Mouse (Mus musculus) urinary bladder, adult 2 months (tissue): ENCODE measurements around the gene Kremen1. TPM values are rescaled to one million over a fixed set of nuclear protein-coding genes. Genes with fewer than 3 reads are reported as not detected.

Experiments used
- DNase-seq: peaks from one replicate; pipeline ENCODE4 v3.0.0; 2022; ENCODE audit warnings: low spot score
- polyA plus RNA-seq: library from polyadenylated mRNA; depleted of rRNA; stranded (reverse); fragments of >200 nt; gene quantifications from 2 replicates; pipeline ENCODE4 v1.2.3, GENCODE M21; 2012

The Kremen1 gene
- polyA plus RNA-seq, 1 experiment: 36.7 TPM

GRCm38 (mm10) chr11:5219910-5220447 is 41.4 kb downstream of the Kremen1 start:
- DNase-seq: no peak

- no peak for DNase-seq
Measured at GRCm38 (mm10) chr11:5219371-5219770, 42.0 kb downstream of the Kremen1 start.

- DNase-seq: no peak
Measured at GRCm38 (mm10) chr11:5215401-5216187, 45.8 kb downstream of the Kremen1 start.

DNA sequence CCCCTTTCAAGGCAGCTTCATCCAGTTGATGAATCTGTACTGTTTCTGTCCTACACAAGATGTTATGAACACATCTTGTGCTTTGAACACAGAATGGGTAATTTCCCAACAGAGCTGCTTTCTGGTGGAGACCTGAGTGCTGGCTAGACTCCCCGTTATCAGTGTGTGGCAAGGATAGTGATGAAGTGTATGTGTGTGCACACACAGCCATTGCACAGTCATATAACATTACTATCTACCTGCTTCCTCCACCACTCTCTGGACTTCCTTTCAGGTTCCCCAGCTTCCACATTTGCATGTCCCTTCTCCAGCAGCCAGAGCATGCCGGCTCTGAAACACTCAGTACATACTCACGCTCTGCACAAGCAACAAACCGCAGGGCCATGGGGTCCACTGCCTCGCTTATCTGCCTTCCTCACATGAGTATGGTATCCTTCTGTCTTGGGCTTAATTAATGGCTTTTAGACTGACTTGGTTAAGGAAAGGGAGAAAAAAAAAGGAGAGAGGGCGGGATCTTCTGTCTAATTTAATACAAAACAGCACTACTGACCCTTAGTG is 46.8 kb downstream of the Kremen1 start:
- no peak for DNase-seq

DNA sequence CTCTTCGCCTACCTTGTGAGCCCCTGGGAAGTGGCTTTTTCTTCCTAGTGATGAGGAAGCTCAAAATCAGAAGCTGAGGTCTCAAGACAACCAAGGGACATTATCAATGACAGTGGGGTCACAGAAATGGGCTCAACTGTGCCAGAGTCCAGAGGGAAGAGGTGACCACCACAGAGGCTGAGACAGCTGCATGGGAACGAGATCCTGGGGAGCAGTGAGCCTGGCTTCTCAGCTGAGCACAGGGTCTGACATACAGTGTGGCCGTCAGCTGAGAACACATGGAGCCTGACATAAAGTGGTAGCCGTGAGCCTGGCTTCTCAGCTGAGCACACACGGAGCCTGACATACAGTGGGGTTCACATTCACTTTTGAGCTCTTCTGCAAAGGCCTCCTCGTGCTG is 58.3 kb downstream of the Kremen1 start:
- DNase-seq: no peak

DNA sequence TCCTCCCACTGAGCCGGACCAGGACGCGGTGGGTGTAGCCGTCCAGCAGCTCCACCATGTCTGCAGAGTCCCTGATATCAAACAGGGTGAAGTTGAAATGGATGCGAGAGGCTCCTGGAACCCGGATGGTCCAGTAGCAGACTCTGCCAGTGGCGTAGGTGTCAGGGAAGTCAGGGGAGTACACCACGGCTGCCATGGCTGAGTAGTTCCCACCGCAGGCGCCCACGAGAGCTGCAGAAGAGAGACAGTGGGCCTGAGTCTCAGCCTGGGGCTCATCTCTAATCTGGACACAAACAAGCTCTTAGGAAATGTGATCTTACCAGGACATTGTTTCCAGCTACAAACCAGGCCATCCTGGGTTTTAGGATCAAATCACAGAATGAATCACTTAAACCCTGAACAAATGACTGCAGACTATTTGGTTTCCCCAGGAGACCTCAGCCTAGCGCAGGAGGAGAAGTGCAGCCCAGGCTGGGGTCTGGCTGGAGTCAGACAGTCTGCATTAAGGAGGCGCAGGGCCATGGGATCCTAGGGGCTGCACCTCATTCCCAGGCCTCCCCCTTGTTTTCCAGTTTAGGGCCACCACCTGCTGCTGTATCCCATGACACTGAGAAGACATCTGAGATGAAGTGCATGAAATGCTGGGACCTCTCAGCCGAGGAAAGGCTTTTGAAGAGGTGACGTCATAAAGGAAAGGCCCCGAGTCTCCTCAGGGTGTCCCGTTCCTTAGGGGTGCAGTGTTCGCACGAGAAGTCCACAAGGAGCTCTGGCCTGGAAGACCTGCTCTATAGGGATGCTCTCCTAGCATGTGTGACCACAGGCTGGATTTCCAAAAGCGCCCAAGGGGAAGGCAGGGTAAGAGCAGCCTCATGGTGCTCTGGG is 59.3 kb downstream of the Kremen1 start:
- DNase-seq: no peak

DNA sequence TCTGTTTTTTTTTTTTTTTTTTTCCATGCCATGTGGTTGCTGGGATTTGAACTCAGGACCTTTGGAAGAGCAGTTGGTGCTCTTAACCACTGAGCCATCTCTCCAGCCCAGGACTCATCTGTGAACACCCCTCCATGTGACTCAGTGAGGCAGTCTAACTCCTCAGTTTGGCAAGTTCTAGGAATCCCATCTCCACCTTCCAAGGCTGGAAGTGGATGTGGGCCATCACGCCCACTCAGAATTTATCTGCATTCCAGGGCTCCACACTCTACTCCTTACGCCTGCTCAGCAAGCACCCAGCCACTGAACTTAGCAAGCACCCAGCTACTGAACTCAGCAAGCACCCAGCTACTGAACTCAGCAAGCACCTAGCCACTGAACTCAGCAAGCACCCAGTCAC is 61.5 kb downstream of the Kremen1 start:
- no peak for DNase-seq

DNA sequence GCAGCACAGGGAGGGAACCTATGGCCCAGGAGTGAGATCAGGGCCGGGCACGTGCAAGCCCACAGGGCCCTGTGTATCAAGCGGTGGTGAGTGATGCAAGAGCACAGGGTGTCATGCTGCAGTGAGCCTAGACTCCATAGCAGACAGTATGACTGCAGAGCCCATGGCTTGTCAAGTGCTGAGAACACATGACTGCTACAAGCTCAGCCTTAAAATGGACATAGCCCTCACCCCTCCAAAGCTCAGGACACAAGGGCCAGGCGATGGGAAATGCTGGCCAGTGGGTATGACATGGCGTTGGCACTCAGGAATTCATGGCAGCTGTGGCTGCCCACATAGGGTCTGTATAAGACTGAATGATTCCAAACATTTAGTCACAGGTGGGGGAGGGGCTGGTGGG is 64.3 kb downstream of the Kremen1 start:
- no peak for DNase-seq

- DNase-seq: no peak
Measured at GRCm38 (mm10) chr11:5196583-5196982, 64.8 kb downstream of the Kremen1 start.

DNA sequence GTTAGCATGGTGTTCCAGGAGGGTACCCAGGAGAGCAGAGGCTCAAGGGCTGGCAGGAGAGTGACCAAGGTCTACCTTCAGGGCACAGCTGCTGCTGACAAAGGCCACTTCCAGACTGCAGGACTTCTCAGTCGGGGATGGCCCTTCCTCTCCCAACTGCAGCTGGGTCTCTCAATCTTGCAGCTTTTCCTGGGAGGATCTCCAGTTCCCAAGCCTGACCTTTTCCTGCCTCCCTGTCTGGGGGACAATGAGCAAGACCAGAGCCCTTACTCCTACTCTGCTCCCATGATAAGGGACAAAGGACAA is 67.8 kb downstream of the Kremen1 start:
- no peak for DNase-seq

DNA sequence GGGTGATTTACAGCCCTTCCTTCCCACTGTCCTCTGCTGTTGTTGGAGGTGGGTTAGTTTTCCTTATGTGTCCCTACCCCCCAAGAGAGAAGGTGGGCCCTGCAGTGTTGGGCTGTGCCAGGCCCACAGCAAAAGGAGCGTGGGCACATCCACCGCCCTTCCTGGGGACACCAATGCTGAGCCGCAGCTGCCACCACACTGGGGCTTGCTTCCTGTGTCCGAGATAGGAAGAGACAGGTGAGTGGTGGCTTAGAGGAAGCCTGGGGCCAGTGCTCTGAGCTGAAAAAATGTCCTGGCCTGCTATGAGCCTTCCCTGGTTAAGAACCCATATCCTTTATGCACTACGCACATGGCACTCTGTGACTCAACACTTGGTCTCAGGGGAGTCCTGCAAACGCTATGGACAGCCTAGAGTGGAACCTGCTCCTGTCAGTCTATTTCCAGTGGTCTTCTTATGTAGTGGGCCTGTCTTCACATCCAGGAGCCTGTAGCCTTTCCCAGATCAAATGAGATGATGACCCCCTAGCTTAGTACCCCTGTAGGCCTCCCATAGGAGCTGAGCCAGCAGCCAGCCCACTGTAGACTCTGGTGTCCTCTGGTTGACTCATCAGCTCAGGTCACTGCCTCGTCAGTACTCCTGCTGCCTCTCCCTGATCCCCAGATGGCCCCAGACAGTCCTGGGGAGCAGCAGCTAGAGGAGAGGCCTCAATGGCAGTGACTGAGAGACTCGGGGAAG is 68.3 kb downstream of the Kremen1 start:
- no peak for DNase-seq

DNA sequence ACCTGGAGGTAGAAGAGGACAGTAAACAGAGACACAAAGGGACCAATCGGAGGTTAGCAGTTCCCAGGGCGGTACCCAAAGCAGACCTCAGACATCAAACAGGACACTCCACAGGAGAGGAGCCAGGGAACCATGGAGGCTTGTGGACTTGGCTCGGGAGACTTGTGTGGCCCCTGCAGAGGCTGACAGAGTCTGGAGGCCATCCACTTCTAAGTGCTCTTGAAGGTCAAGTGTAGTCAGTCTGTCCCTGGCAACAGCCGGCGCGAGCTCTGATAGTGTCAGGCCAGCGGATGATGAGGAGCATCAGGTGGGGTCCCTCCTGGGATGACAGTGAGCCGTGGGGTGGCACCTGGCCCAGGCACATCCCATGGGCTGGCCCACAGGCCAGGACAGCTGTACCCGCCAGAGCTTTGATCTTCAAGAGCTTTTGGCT is 69.3 kb downstream of the Kremen1 start:
- no peak for DNase-seq

DNA sequence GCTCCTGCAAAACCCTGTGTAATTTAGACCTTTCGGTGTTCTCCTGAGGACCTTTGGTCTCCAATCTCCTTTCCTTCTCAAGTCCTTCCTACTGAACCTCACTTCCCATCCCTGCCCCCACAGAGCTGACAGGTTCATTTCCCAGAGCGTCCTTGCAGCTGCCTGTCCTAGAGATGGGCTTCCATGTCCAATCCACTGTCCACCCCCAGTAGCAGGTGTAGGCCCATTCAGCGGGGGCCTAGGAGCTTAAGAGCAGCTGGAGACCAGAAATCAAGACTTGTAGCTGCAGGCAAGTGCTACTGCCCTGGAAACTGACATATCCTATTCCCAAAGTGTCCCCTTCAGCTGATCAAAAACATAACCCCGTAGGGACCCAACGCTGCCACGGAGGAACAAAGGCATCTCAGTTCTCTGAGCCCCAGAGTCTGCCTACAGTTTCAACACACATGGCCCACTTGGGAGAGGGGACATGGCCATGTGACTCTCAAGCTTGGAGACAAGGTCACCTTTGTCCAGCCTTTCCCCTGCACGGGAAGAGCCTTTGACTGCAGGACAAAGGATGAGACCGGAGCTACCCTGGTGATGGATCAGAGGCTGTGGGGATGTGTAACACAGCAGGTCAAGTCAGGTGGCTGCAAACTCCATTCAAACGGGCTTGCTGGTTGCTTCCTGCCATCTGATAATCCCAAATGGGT is 72.0 kb downstream of the Kremen1 start:
- DNase-seq: no peak

GRCm38 (mm10) chr11:5188170-5188569 is 73.2 kb downstream of the Kremen1 start:
- DNase-seq: no peak

DNA sequence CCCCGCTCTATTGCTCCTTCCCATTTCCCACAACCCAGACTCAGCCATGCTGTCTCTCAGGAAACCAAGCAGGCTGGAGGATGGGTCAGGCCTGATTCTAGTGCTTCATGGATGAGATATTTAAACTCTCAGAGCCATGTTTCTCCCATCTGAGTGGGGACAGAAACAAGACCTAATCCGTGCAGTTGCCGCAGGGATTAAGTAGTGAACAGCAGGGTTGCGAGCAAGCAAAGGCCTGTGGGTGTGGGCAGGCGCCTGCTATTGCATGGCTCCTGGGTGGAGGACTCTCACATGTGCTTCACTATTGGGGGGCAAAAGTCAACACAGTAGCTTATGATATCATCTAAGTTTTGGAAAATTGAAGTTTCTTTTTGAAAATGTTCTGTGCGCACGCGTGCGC is 76.5 kb downstream of the Kremen1 start:
- DNase-seq: no peak

DNA sequence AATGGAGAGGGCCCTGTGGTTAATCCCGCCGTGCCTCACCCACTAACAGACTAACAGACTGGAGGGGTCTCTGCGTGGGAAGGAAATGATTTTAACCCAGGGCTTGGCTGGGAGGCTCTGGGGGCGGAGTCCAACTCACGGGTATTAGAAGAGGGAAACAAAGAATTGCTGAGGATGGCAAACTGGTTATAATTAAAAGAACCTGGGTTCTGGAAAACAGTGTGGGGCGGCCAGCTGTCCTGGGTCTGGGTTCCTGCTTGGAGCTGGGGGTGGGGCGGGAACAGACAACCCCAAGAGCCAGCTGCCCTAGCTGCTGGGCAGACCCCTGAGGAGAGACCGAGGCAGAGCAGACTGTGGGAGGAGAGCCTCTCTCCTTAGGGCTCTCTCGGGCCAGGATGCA is 77.1 kb downstream of the Kremen1 start:
- no peak for DNase-seq

DNA sequence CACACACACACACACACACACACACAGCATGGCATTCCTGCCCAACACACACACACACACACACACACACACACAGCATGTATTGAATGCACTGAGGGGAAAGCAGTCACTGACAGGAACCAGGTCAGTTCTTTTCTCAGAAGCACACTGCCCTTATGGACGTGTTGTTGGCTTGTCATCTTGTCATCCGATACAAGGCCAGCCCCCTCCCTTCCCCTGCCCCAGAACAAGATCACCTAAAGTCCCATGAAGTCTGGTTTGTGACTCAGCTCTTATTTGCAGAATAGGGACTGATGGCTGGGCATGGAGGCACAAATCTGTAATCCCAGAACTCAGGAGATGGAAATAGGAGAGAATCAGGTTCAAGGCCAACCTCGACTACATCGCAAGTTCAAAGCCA is 78.5 kb downstream of the Kremen1 start:
- no peak for DNase-seq

- peak; percentile 87 for DNase-seq
Measured at GRCm38 (mm10) chr11:5181850-5182404, 79.4 kb downstream of the Kremen1 start.

DNA sequence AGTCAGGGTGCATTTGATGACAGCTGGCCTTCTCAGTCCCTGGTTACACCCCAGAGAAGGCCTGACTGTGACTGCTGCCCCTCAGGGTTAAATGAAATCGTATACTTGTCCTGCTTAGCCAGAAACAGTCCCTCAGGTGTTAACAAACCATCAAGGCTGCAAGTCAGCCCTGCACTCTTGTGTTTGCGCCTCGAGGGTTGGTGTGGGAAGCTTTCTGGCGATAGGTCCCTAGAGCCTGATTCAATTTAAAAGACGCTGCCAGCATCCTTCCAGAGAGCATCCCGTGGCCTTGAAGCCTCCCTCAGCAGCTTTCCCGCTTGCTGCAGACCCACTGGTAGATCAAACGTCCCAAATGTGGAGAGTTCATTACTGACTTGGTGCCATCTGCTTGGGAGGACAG is 82.0 kb downstream of the Kremen1 start:
- no peak for DNase-seq

DNA sequence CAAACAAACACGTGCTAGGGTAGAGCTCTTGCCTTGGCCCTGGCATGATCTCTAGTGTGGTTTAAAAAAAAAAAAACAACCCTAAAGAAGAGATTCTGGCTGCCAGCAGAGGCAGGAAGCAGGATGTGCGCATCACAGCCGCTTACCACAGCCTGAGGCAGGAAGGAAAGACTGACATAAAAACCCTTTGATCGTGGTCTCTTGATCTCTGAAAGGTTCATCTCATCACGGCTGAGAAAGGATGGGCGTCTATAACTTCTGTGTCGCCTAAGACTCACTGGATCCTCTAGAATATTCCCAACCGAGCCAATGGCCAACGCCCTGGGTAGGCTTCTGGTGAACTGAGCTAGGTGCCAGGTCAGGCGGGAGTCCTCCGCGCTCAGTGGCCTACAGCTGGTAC is 84.2 kb downstream of the Kremen1 start:
- DNase-seq: no peak

GRCm38 (mm10) chr11:5176685-5177084 is 84.7 kb downstream of the Kremen1 start:
- DNase-seq: no peak
